Comparison of ENCODE assay signal across 8 mouse cellular contexts in genomic region chr1:135811016-135811646, GRCm38 (mm10). TPM values are rescaled to one million over a fixed set of nuclear protein-coding genes. Genes with fewer than 3 reads are reported as not detected.
DNase-seq lines count a peak whose midpoint lies in the region; TF ChIP-seq lines count a peak whose summit lies in the region.

No protein-coding gene starts in this region.

- TF ChIP-seq POLR2A in MEL (IDR thresholded peaks at IDR 0.05; ENCODE audit: control insufficient read depth in 1 of 2, insufficient read depth in 1 of 2, low read depth in 1 of 2, low read length in 2 of 2, poor library complexity in 1 of 2), result no peak

- H3K36me3 ChIP-seq in MEL (ENCODE audit: control insufficient read depth in 1 of 2, insufficient read depth in 2 of 2, low read length in 2 of 2), result no peaks in the 10 kb centered on the region
- H3K36me3 ChIP-seq in hindbrain, embryonic 10.5 days, result no peaks in the 10 kb centered on the region

- 35% methylated on average over 7 of the region's 7 CpGs for WGBS in hindbrain, embryonic 10.5 days

- peak; percentile 41 for TF ChIP-seq RAD21 in MEL (IDR thresholded peaks at IDR 0.05; ENCODE audit: low read depth, low read length)

- H3K4me3 ChIP-seq in MEL (ENCODE audit: control insufficient read depth in 1 of 2, insufficient read depth in 1 of 2, low read depth in 2 of 2, low read length in 2 of 2), result no peak overlapping the region
- no peak overlapping the region for H3K4me3 ChIP-seq in hindbrain, embryonic 10.5 days

- H3K27ac ChIP-seq in MEL (ENCODE audit: control insufficient read depth, low read depth, low read length), result no peak overlapping the region
- H3K27ac ChIP-seq in hindbrain, embryonic 10.5 days, result no peak overlapping the region

- TF ChIP-seq CTCF in MEL (IDR thresholded peaks at IDR 0.05 in 2 of 3, conservative IDR thresholded peaks at IDR 0.05 in 1 of 3; ENCODE audit: control insufficient read depth in 1 of 3, insufficient read depth in 1 of 3, low read depth in 2 of 3, low read length in 3 of 3, poor library complexity in 1 of 3, severe bottlenecking in 1 of 3), result peak; percentile 89 to 100 (median 91)

- peak; percentile 84 for DNase-seq in MEL (ENCODE audit: low read depth, low spot score)
- DNase-seq in cerebellum, adult 11 months, result peak; percentile 44
- peak; percentile 40 to 90 for DNase-seq in frontal cortex, adult 2 months (ENCODE audit: extremely low spot score in 1 of 2, low spot score in 1 of 2)
- peak; percentile 84 for DNase-seq in hindbrain, embryonic 10.5 days (ENCODE audit: low spot score)
- DNase-seq in layer of hippocampus, adult 9-10 months (ENCODE audit: low spot score), result peak; percentile 75
- DNase-seq in lung, postnatal 4 days, result peak; percentile 75 to 88
- DNase-seq in right cerebral cortex, adult 2 months (ENCODE audit: low spot score in 2 of 2), result peak; percentile 82 to 85
- DNase-seq in urinary bladder, postnatal 14 days (ENCODE audit: low spot score), result peak; percentile 90

- H3K4me1 ChIP-seq in MEL (ENCODE audit: control insufficient read depth in 1 of 2, insufficient read depth in 2 of 2, low read length in 2 of 2), result no peaks in the 10 kb centered on the region; a peak in 1 of 4 replicates
- 0 out of 2 replicates have a peak, but pooled peaks cover 6% of the 10 kb centered on the region for H3K4me1 ChIP-seq in hindbrain, embryonic 10.5 days (replicated peaks)

- peaks cover 5 to 15% of the 10 kb centered on the region in 2 experiments for H3K27me3 ChIP-seq in MEL (ENCODE audit: control insufficient read depth in 1 of 2, insufficient read depth in 2 of 2, low read length in 2 of 2)
- H3K27me3 ChIP-seq in hindbrain, embryonic 10.5 days (ENCODE audit: insufficient read depth, poor library complexity, severe bottlenecking), result peaks cover 42% of the 10 kb centered on the region

- no peaks in the 10 kb centered on the region for H3K79me2 ChIP-seq in MEL (ENCODE audit: control insufficient read depth, insufficient read depth, low read length, poor library complexity)

- no peaks in the 10 kb centered on the region for H3K9me3 ChIP-seq in MEL (replicated peaks; ENCODE audit: insufficient read depth, low read length)
- H3K9me3 ChIP-seq in hindbrain, embryonic 10.5 days, result no peaks in the 10 kb centered on the region

- H3K9ac ChIP-seq in MEL (ENCODE audit: control insufficient read depth, low read depth, low read length, poor library complexity, severe bottlenecking), result no peak overlapping the region

- TF ChIP-seq EP300 in MEL (IDR thresholded peaks at IDR 0.05; ENCODE audit: low read depth in 1 of 2, low read length in 2 of 2), result no peak

TF ChIP-seq in MEL, 35 proteins besides CTCF, POLR2A, EP300 and RAD21:
- no peak for TF ChIP-seq BHLHE40 (IDR thresholded peaks at IDR 0.05; ENCODE audit: borderline replicate concordance, low read depth, low read length)
- TF ChIP-seq ZMIZ1 (IDR thresholded peaks at IDR 0.05; ENCODE audit: low read depth, low read length), result no peak
- no peak for TF ChIP-seq CHD2 (IDR thresholded peaks at IDR 0.05; ENCODE audit: low read length)
- TF ChIP-seq SMC3 (IDR thresholded peaks at IDR 0.05; ENCODE audit: low read depth, low read length), result peak; percentile 66
- TF ChIP-seq ZC3H11A (IDR thresholded peaks at IDR 0.05; ENCODE audit: low read depth, low read length), result 0 out of 2 replicates have a peak, but pooled peaks have one; percentile 12

RNA-seq across cellular contexts. Expression of gene Lad1, which starts 7.3 kb away (rescaled TPM):
- not detected in 2 replicates for total RNA-seq in MEL (2012; rRNA removed)
- polyA plus RNA-seq in MEL (2012; ENCODE audit: insufficient read depth in 1 of 2, insufficient read length in 2 of 2, low read depth in 1 of 2, low replicate concordance in 2 of 2, missing spikeins in 1 of 2), result not detected
- 1.6 and 1.8 TPM in 2 replicates for polyA plus RNA-seq in frontal cortex, adult 2 months (2012; rRNA removed)
- 1.0 and 3.9 TPM in 2 replicates for polyA plus RNA-seq in hindbrain, embryonic 10.5 days (2016; fragmentation: Nextera tagmentation; extraction: Ambion mirVana)

RNA-seq across cellular contexts. Expression of gene Tnnt2, which starts 25.0 kb away (rescaled TPM):
- total RNA-seq in MEL (2012; rRNA removed), result not detected in 2 replicates
- not detected for polyA plus RNA-seq in MEL (2012; ENCODE audit: insufficient read depth in 1 of 2, insufficient read length in 2 of 2, low read depth in 1 of 2, low replicate concordance in 2 of 2, missing spikeins in 1 of 2)
- 11.6 and 13.8 TPM in 2 replicates for polyA plus RNA-seq in frontal cortex, adult 2 months (2012; rRNA removed)
- 0.35 and 2.9 TPM in 2 replicates for polyA plus RNA-seq in hindbrain, embryonic 10.5 days (2016; fragmentation: Nextera tagmentation; extraction: Ambion mirVana)

RNA-seq across cellular contexts. Expression of gene Tnni1, which starts 31.9 kb away (rescaled TPM):
- total RNA-seq in MEL (2012; rRNA removed), result not detected in 2 replicates
- polyA plus RNA-seq in MEL (2012; ENCODE audit: insufficient read depth in 1 of 2, insufficient read length in 2 of 2, low read depth in 1 of 2, low replicate concordance in 2 of 2, missing spikeins in 1 of 2), result under 1 TPM in 1 of 2 experiments, not detected in 1; 0.15 TPM
- polyA plus RNA-seq in frontal cortex, adult 2 months (2012; rRNA removed), result 10.5 and 11.3 TPM in 2 replicates
- polyA plus RNA-seq in hindbrain, embryonic 10.5 days (2016; fragmentation: Nextera tagmentation; extraction: Ambion mirVana), result 0.85 and 3.2 TPM in 2 replicates

RNA-seq across cellular contexts. Expression of gene Phlda3, which starts 45.2 kb away (rescaled TPM):
- total RNA-seq in MEL (2012; rRNA removed), result 5.5 and 7.7 TPM in 2 replicates
- polyA plus RNA-seq in MEL (2012; ENCODE audit: insufficient read depth in 1 of 2, insufficient read length in 2 of 2, low read depth in 1 of 2, low replicate concordance in 2 of 2, missing spikeins in 1 of 2), result 10 to 100 TPM in 1 of 2 experiments, not detected in 1; 20.0 TPM
- polyA plus RNA-seq in frontal cortex, adult 2 months (2012; rRNA removed), result 33.6 and 41.1 TPM in 2 replicates
- polyA plus RNA-seq in hindbrain, embryonic 10.5 days (2016; fragmentation: Nextera tagmentation; extraction: Ambion mirVana), result 19.3 and 21.7 TPM in 2 replicates
